Mouse (Mus musculus) C2C12 (cell line): ENCODE data around the gene Pced1b.

ENCODE experiments used
- CTCF ChIP-seq: IDR thresholded peaks from one replicate; pipeline ENCODE4 v1.5.1; 2011; ENCODE audit not compliant: control insufficient read depth, insufficient read depth, insufficient read length
- MYOD1 ChIP-seq: IDR thresholded peaks from one replicate; pipeline ENCODE4 v1.6.1; 2011; ENCODE audit warnings: low read depth; ENCODE audit not compliant: control insufficient read depth, insufficient read length
- MYOG ChIP-seq: IDR thresholded peaks from one replicate; pipeline ENCODE4 v1.6.1; 2011; ENCODE audit not compliant: control insufficient read depth, insufficient read length; ENCODE audit errors: extremely low read depth
- USF1 ChIP-seq: IDR thresholded peaks from one replicate; pipeline ENCODE4 v1.6.1; 2011; ENCODE audit warnings: low read depth, mild to moderate bottlenecking, control low read depth, moderate library complexity

DNA sequence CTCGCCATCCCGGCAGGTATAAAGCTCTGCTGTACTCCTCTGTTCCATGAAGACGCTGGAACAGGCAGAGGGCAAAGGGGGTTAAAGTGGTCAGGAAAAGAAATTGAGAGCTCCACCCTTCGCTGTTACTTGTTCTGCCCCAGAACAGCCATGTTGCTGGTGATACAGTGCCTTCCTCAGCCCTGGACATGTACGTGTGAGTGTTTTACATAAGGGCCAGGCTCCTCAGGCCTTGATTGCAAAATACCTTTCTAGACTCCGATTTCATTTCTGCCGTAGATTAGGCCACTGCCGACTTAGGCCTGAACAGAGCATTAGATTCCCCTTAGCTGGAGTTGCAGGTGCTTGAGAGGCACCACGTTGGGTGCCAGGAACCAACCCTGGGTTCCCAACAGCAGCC is 97.0 kb downstream of the Pced1b start:
- TF ChIP-seq CTCF: no peak
- no peak for TF ChIP-seq USF1
- no peak for TF ChIP-seq MYOD1
- TF ChIP-seq MYOG: no peak
